Mouse (Mus musculus) embryo, embryonic 9.5 days (tissue): Measurements from ENCODE around the gene Cc2d1b.

ENCODE experiments used
- DNase-seq: peaks from one replicate; pipeline ENCODE4 v3.0.0-alpha.2; 2017; ENCODE audit errors: extremely low spot score

The Cc2d1b gene

DNA sequence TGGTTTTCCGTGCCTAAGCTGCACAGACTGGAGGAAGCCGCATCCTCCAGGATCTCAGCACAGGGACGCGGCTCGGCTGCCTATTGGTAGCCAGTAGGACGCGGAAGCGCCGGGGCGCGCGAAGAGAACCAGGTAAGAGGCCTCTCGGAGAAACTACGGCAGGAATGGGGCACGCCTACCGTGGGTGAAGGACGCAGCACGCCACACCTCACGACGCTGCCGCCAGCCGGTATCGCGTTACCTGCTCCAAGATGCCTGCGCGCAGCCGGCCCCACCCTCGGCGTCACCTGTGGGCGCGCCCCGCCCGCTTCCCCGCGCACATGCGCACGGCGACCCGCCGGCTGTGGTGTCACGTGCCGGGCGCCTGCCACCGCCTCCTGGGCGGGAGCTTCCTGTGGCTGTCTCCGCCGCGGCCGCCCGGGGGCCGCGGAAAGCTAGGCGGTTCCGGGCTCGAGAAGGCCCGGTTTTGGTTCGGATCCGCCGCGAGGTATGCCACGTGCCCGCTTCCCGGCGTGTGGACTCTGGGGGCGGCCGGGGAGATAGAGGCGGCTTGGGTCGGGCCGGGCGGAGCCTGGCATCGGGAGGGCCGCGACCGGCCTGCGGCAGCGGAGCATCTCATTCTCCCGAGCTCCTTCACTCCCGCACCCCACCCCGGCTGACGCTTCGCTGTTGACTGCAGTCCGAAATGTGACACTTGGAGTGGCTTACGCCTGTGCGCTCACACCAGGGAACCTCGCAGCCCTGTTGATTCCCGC lies at the start of gene Cc2d1b:
TSS of gene Cc2d1b (plus strand) at position 354 of the 755 bp plus-strand sequence.
- peak; percentile 94 for DNase-seq

DNA sequence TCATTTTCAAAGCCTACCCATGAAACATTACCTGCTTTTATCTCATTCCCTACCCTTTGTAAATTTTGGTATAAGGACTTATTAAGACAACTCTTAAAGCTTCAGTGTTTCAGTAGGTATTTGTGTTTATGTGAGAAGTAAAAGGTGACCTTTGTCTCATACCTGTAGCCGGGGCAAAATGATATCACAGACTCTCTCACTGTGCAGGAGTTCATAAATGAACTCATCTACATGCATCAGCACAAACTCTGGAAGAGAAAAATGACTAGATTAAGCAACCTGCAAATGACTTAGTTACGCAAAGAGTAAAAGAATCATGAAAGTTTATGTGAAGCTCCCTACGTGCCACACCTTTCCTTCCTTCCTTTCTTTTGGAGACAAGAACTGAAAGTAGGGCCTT lies 47.1 kb upstream of the Cc2d1b start:
- DNase-seq: no peak

DNA sequence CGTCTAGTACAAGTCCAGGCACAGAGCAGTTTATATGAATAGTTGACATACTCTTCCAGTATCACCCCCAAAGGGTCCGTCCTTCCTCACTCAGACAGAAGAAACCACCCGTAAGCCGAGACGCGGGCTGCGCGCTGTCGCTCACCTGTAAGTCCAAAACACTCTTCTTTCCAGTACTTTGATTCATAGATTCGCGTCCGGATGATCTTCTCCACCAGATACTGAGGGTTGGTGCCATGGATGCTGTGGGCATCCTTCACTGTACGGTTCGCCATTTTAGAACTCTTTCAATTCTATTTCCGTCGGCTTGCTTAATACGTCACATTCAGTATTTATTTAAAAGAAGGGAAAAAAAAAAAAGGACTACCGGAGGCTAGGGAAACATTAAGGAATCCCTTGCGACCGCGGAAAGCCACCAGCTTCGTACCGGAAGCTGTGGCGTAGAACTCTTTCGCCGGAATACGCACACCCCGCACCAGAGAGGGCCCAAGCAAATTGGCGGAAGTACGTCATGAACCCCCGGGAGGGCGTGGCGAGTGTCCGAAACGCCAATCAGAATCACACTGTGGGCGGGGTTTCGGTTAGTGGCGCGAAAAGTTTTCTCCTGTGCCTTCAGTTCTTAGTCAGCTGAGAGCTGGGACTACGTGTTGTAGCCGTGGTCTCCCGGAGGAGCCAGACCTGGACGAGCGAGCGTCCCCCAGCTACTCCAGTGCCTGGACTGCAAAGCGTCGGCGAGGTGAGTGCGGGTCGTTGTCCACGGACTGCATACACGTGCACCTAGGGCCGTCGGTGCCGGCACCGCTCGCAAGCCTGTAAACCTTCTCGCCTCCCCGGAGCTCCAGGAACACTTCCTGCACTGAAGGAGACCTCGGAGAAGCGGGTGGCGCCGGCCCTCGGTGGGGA lies 40.6 kb upstream of the Cc2d1b start, which contains the start of the genes Prpf38a and Orc1:
TSS of gene Prpf38a (minus strand) at position 497 of the 903 bp plus-strand sequence.
TSS of gene Orc1 (plus strand) at position 584 of the 903 bp plus-strand sequence.
- DNase-seq: peak; percentile 98

DNA sequence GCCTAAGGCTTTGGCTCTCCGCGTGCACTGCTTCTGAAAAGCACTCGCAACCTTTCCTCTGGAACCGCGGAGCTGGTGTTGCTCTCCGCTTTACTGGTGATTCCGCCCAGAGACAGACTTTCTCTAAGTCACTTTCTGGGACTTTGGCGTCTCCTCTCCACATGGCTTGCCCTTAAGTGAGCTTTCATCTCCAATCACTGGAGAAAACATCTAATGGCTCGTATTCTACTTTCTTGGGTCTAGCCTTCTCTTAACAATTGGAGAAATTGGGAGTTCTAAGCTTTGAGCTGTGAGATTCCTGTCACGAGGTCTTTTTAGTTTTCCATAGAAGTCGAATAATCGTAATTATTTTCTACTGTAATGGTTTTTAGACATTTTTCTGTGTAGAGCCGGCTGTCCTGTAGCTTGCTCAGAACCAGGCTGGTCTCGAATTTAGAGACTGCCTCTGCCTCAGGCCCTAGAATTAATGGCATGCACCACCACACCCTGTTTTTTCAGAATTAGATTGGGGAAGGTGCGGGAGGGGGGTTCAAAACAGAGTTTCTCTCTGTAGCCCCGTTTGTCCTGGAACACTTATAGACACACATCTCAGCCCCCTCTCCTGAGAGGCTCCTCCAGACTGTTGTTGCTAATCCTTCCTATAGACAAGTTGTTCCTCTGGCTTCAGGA lies 39.9 kb upstream of the Cc2d1b start:
- no peak for DNase-seq

DNA sequence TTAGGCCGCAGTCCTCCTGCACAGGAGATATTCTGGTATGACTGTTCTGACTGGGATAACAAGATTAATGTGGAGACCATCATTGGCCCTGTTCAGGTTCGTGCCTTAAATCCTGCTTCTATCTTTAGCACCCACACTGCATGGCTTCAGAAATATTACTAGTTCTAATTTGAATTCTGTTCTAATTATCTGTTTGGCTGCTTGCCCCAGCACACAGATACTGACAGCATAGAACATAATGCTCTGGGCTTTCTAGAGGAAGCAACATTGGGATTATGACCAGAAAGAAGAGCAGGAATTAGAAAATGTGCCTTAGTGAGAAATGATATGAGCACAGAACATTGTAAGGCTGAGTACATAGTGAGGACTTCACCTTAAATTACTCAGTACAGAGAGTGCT lies 26.4 kb upstream of the Cc2d1b start:
- DNase-seq: no peak

DNA sequence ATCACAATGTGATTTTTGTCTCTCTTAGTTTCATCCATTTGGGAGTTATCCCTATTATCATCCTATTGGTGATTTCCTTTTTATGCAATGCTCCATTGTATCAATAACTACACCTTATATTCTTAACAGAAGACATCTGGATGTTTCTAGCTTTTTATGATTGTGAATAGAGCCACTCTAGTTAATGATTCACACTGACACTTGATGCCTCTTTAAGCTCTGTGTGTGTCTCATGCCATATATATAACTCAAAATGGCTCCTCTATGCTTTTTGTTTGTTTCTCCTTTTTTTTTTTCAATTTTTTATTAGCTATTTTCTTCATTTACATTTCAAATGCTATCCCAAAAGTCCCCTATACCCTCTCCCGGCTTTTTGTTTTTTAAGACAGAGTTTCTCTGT lies 24.0 kb upstream of the Cc2d1b start:
- DNase-seq: no peak

DNA sequence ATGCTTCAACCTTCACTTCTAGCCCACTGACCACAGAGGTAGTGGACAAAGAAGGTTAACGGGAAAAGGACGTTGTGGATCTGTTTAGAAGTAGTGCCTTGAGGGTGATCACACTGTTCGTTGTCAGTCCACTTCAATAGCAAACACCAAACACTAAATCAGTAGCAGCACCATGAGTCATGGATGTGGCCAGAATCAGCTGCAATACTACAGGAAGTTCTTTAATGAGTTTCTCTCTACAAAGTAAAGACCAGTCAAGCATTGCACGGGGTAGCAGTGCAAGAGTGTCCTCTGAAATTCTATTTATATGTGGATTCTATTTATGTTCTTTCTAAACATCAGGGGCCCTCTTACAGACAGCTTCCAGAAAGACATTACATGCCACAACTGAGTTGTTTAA lies 21.4 kb upstream of the Cc2d1b start:
- no peak for DNase-seq

DNA sequence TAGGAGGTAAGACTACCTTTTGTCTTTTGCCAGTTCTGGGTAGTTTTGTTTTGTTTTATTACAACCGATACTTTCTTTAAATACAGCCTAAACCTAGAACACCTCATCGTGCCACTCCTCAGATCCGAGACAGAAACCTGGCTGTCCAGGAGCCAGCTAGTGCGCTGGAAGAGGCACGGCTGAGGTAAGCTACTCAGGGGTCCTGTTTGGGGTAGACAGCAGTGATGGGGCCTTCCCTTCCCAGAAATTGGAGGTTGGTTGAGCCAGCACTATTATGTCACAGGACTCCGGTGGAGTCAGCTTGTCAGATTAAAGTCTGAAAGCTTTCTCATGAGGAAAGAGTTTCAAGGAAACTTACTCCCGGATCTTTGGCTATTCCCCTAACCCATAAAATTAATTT lies 17.9 kb upstream of the Cc2d1b start:
- no peak for DNase-seq

DNA sequence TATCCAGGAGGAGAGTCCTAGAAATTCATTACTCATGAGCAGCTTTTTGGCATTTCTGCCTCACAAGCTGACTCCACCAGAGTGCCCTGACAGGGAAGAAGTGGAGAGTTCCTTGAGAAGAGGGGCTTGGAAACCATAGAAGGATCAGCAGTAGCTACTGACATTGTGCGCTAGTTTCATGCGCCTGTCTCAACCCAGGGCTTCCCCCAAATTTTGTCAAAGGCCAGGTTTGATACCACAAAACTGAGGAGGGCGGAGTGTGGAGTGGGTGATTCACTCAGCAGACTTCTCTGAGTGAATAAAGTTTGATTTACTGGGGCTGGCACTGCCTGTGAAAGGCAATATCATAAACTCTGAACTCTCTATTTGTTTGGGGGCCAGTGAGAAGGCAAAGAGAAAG lies 11.1 kb upstream of the Cc2d1b start:
- DNase-seq: no peak

DNA sequence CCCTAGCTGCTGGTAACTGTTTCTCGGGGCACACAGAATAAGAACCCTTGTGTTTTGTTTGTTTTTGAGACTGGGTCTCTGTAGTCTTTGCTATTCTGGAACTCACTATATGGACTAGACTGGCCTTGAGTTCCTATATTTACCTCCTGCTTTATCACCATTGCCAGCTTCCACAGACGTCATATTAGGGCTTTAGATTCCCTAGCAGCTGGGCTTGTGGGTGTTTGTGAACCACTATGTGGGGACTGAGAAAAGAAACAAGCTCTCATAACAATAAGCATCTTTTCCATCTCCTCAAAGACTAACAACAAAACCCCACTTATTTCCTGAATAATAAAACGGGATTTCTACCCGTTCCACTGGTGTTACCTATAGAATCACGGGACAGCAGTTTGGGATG lies 8.8 kb upstream of the Cc2d1b start:
- no peak for DNase-seq

DNA sequence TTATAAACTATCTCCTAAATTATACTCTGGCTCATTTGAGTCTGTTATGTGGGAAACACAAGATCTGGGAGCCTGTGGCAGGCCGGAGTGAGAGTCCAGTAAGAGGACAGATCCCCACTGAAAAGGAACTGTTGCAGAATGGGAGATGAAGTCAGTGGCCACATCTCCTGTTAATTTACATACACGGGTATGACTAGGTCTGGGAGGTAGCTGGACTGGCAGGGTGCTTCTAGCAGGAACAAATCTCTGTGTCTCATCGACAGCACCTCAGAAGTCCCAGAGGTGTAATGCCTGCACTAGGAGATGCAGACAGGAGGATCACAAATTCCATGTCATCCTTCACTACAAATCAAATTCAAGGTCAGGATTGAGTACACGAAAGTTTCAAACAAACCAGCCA lies 1.2 kb upstream of the Cc2d1b start:
- DNase-seq: no peak

DNA sequence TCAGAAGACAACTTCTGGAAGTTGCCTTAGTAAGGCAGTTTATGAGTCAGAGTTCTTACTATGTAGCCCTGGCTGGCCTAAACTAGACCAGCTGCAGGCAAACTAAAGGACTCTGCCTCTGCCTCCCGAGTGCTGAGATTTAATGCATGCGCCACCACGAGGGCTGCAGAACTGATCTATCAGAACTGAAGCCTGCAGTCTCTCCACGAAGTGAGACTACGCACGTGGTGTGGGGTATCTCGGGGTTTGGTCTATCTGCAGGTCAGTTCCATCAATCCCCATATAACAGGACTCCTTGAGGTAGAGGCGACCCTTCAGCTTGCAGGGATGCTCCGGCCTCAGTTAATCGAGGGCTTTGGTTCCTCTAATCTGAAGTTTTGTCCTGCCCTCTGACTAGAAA lies 575 bp upstream of the Cc2d1b start:
- DNase-seq: no peak

DNA sequence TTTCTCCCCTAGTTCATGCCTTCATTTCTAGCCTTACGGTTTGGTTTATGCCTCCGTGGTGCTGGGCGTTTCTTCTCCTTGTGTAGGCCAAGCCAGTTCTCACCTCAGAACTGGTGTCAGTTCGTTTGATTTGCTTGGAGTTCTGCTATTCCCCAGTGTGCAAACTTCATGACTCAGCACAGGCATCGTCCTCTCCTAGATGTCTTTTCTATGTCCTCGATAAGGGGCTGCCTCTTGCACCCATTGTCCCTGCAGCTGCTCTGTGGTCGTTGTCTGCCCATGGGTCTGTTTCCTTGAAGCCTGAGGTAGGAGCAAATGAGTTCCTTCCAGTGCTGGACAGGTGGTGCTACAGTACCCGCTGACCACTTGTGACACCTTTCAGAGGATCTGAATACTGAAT lies 796 bp downstream of the Cc2d1b start:
- peak; percentile 20 for DNase-seq

DNA sequence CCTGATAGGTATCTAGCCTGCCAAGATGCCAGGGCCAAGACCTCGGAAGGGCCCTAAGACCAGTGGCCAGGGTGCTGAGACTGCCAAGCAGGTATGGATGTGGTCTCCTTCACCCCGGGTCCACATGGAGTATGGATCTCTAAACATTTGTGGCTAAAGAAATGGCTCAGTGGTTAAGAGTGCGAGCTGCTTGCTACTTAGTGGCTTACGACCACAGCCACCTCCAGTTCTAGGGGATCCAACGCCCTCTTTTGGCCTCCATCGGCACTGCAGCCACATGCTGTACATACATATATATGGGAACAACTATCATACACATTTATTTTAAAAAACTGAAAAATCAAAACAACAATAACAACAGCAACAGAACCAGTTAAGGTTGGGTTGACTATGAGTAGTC lies 1.8 kb downstream of the Cc2d1b start:
- no peak for DNase-seq

DNA sequence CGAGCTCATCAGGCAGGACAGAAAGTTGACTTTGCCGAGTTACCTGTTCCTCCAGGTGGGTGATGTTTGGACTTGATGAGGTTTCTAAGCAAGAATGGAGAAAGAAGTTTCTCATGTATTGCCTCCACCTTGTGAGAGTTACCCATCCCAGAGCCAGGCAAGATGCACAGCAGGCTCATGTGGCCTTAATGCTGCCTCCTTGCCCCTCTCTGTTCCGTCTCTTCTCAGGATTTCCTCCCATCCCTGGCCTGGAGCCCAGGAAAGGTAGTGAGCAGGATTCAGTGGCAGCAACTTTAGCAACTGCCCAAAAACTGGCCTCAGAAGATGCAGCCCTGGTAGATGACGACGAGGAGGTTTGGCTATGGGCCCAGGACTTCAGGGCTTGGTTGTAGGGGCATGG lies 7.3 kb downstream of the Cc2d1b start:
- no peak for DNase-seq

DNA sequence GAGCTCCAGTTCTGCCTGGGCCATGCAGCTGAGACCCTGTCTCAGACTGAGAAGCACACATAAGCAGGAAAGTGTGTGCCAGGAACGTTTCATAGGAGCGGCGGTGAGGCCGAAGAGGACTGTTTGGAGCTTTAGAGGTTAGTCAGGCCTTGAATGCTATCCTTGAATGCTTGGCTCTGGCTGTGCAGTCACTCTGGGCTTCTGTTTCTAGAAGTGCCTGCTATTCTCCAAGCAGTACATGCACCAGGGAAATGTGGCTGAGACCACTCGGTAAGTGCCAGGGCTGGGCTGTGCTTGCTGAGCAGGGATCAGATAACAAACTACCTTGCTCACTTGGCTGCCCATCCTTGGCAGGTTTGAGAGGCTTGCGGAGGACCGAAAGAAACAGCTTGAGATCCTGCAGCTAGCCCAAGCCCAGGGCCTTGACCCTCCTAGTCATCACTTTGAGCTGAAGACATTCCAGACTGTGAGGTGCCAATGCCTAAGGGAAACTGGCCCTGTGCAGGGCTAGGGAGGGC lies 9.7 kb downstream of the Cc2d1b start:
- no peak for DNase-seq

DNA sequence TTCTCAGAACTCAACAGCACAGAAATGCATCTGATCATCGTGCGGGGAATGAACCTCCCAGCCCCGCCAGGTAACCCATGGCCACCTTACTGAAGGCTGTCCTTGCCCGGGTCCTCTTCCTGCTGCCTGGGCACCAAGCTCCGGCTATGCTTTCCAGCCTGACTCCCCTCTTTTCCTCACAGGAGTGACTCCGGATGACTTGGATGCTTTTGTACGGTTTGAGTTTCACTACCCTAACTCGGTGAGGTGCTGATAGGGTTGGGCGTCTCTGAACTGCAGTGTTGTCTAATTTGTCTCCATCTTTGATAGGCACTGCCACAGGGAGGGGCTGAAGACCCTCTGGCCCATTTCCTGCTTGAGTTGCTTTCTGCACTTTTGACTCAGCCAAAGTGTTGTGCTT lies 10.4 kb downstream of the Cc2d1b start:
- no peak for DNase-seq

DNA sequence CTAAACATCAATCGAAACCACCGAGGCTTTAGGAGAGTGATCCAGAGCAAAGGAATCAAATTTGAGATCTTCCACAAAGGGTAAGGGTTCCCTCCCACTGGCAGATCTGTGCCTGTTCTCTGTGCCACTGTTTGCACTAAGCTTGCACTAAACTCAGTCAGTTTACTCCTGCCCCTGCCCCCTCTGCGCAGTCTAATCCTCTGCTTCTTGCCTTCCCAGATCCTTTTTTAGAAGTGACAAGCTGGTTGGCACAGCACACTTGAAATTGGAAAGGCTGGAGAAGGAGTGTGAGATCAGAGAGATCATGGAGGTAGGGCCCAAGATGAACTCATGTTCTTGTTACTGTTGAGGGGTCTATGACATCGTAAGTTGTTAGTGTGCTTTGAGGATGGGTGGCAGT lies 11.9 kb downstream of the Cc2d1b start:
- DNase-seq: no peak

DNA sequence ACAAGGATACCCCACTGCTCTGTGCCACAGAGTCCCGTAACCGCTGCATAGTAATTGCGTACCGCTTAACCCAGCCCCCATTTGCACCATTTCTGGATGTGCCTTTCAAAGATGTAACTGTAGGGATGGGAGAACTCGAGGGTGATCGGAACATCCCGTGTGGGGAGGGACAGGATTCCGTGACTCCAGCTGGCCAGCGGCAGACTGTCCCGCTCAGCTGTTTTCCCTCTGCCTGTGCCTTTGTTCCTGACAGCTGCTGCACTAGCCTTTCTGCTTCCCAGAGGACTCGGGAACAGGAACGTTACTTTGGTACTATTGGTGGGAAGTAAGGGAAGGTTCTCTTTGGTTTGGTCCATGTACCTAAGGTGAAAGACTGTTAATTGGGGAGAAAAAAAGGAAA lies 14.0 kb downstream of the Cc2d1b start:
- DNase-seq: no peak

DNA sequence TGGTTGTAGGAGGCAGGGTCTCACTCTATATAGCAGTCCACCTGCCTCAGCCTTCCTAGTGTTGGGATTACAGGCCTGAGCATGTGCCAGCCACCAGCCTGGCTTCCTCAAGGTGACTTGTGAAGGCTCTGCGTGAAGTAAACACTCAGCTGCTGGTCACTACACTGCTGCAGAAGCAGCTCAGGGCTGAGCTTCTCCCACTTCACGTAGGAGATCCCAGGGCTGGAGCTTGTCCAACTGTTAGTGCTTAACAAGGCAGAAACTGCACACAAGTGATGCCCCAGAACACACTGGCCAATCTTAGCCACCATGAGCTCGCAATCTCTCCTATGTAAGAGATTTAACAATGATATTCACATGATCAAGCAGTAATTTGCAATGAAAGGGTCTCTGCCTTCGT lies 15.0 kb downstream of the Cc2d1b start:
- DNase-seq: no peak

DNA sequence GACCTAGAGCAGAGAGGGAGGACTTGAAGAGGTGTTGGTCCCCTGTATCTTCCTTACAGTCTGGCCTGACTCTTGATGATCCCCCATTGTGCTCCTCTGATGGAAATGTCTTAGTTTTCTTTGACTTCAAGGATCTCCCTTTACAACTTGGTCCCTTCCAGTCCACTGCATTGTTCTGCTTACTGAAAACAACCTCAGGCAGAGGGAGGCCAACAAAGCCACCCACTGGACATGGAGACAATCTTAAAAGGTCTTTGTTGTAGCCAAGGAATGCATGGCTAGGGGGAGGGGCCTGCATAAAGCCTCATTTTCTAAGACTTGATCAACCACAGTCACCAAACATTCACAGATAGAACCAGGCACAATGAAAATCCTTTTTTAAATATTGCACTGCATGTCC lies 15.4 kb downstream of the Cc2d1b start:
- DNase-seq: no peak

DNA sequence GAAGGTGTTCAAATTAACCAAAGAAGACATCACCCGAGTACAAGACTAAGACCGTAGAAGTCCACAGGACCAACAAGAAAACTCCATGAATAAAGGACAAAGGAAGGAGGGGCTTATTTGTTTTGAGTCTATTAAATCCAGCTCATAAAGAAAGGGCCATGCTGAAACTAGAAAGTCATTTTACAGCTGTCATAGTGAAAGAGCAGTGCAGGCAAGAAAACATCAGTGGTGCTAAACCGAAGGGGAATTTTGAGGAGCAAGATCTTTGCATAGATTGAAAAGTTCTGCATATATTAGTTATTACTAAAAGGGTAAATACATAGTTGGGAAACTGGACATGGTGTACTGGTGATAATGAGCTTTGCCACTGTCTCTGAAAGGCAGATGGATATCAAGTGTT lies 18.0 kb downstream of the Cc2d1b start:
- no peak for DNase-seq
